Mouse (Mus musculus) bone marrow macrophage, adult 2 months (primary cell): ENCODE results near the gene Mark1.

Experiments used
- CTCF ChIP-seq: IDR thresholded peaks from 2 replicates; pipeline ENCODE4 v1.5.1; 2012; ENCODE audit warnings: low read depth, mild to moderate bottlenecking, low read length, moderate library complexity
- POLR2A ChIP-seq: IDR thresholded peaks from 2 replicates; pipeline ENCODE4 v1.6.1; 2012; ENCODE audit warnings: mild to moderate bottlenecking, low read depth, low read length, borderline replicate concordance

GRCm38 (mm10) chr1:184872069-184872819, 127.1 kb downstream of the Mark1 start:
- TF ChIP-seq CTCF: no peak
- no peak for TF ChIP-seq POLR2A
